Mouse (Mus musculus) ES-E14 (cell line): ENCODE results near the gene Malsu1. TPM values are rescaled to one million over a fixed set of nuclear protein-coding genes. Genes with fewer than 3 reads are reported as not detected.

Experiments used
- DNase-seq: peaks from one replicate; pipeline ENCODE4 v3.0.0-alpha.2; 2013; ENCODE audit warnings: low read depth, low spot score
- H3K27ac ChIP-seq: 2 replicates; pipeline ENCODE4 v1.5.1; 2012; ENCODE audit warnings: low read depth, mild to moderate bottlenecking, low read length, moderate library complexity, mixed read lengths; ENCODE audit not compliant: poor library complexity, insufficient read depth, severe bottlenecking
- H3K36me3 ChIP-seq: 2 replicates; pipeline ENCODE4 v1.6.1; 2012; ENCODE audit warnings: mild to moderate bottlenecking, low read length, moderate library complexity, mixed read lengths; ENCODE audit not compliant: control insufficient read depth, poor library complexity, insufficient read depth, severe bottlenecking
- H3K4me1 ChIP-seq, 2 experiments: fragments of 150-350 bp in 1 of 2; sonication (generic) in 1 of 2; 2 replicates each; pipeline ENCODE4 v1.6.1; 2012; ENCODE audit warnings: low read length in 2 of 2, mild to moderate bottlenecking in 1 of 2, mixed read lengths in 1 of 2; ENCODE audit not compliant: control insufficient read depth in 2 of 2, insufficient read depth in 2 of 2, poor library complexity in 1 of 2
- H3K4me3 ChIP-seq, 2 experiments: fragments of 150-350 bp in 1 of 2; sonication (generic) in 1 of 2; 2 replicates each; pipeline ENCODE4 v1.5.1; 2012; ENCODE audit warnings: low read length in 2 of 2, low read depth in 1 of 2, mild to moderate bottlenecking in 1 of 2, mixed read lengths in 1 of 2; ENCODE audit not compliant: insufficient read depth in 1 of 2, poor library complexity in 1 of 2, severe bottlenecking in 1 of 2
- H3K9ac ChIP-seq: 2 replicates; pipeline ENCODE4 v1.6.1; 2012; ENCODE audit warnings: low read depth, mild to moderate bottlenecking, low read length, mixed read lengths; ENCODE audit not compliant: poor library complexity, insufficient read depth, severe bottlenecking
- H3K9me3 ChIP-seq: fragments of 150-350 bp; sonication (generic); 2 replicates; pipeline ENCODE4 v1.6.1; 2012; ENCODE audit warnings: low read depth, mild to moderate bottlenecking, low read length; ENCODE audit not compliant: control insufficient read depth, insufficient read depth
- CHD2 ChIP-seq: IDR thresholded peaks from 2 replicates; pipeline ENCODE4 v1.6.1; 2014; ENCODE audit warnings: mild to moderate bottlenecking, low read depth, low read length, inconsistent platforms
- HCFC1 ChIP-seq: IDR thresholded peaks from 2 replicates; pipeline ENCODE4 v1.6.1; 2012; ENCODE audit warnings: low read length, inconsistent platforms, borderline replicate concordance; ENCODE audit not compliant: insufficient read depth
- MAFK ChIP-seq: IDR thresholded peaks from 2 replicates; pipeline ENCODE4 v1.6.1; 2014; ENCODE audit warnings: mild to moderate bottlenecking, low read depth, low read length, inconsistent platforms; ENCODE audit not compliant: insufficient read depth
- ZC3H11A ChIP-seq: IDR thresholded peaks from 2 replicates; pipeline ENCODE4 v1.6.1; 2012; ENCODE audit warnings: low read depth, mild to moderate bottlenecking, inconsistent platforms, low read length, borderline replicate concordance
- ZNF384 ChIP-seq: IDR thresholded peaks from 2 replicates; pipeline ENCODE4 v1.6.1; 2012; ENCODE audit warnings: low read depth, low read length, inconsistent platforms
- in situ Hi-C, 2 experiments: fragments of 600-800 bp; cut with MboI; formaldehyde crosslinking; loops; one replicate each; pipeline ENCODE4 v1.15.1; 2025; ENCODE audit warnings: low sequenced_read_pairs in 2 of 2, inconsistent platforms in 1 of 2; ENCODE audit not compliant: unreplicated experiment in 2 of 2
- total RNA-seq: library from RNA; depleted of rRNA; stranded (reverse); fragments of 300-350 nt; gene quantifications from 2 replicates; pipeline ENCODE4 v1.2.3, GENCODE M21; 2012

The Malsu1 gene
- total RNA-seq, 1 experiment, result 28.8 TPM

DNA sequence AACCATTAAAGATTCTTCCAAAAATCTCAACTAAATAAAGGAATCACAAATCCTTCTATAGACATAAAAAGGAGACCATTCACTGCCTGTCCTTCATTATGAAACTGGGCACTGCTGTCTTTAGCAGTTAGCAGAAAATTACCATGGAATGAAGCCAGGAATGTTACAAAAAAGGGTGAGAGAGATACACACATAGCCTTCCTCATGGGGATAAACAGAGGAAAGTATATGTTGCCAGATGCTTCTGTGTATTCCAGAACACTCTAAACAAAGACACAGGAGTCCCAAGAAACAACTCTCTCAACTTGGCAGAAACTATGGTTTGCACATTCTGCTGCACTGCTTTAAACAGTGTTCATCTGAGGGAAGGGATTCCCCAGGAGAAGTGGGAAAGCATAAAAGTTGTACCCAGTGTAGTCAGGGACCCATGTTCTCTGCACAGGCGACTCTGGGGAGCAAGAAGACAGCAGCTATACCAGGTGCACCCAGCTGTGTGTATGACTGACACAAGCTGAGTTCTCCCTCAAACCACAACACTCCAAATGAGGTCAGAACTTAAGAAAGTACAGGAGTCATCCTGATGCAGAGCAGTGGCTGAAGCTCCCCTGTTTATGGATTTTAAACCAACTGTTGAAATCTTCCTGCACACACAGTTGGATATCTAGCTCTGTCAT lies 46.0 kb downstream of the Malsu1 start:
- TF ChIP-seq MAFK (no peak), ZNF384 (no peak), CHD2 (no peak), ZC3H11A (no peak), HCFC1 (no peak)
- no peak overlapping the region for H3K27ac ChIP-seq

GRCm38 (mm10) chr6:49120370-49120769 lies 46.8 kb downstream of the Malsu1 start:
- Histone ChIP-seq H3K27ac (no peak overlapping the region), H3K4me3 (no peak overlapping the region), H3K4me1 (no peaks in the 10 kb centered on the region), H3K9me3 (no peaks in the 10 kb centered on the region), H3K9ac (no peak overlapping the region), H3K36me3 (peaks cover 7% of the 10 kb centered on the region; the same call in 1 of the 2 replicates)
- TF ChIP-seq MAFK (no peak), CHD2 (no peak), ZC3H11A (no peak), HCFC1 (no peak), ZNF384 (no peak)
- in situ Hi-C loops, result no loop called here
- no peak for DNase-seq

More for the DNA sequence above, 46.0 kb downstream of the Malsu1 start:
- Histone ChIP-seq H3K9me3 (no peaks in the 10 kb centered on the region), H3K4me1 (no peaks in the 10 kb centered on the region), H3K36me3 (peaks cover 6% of the 10 kb centered on the region; the same call in 1 of the 2 replicates), H3K9ac (no peak overlapping the region), H3K4me3 (no peak overlapping the region)
- DNase-seq, result no peak
- in situ Hi-C loops, result no loop called here

DNA sequence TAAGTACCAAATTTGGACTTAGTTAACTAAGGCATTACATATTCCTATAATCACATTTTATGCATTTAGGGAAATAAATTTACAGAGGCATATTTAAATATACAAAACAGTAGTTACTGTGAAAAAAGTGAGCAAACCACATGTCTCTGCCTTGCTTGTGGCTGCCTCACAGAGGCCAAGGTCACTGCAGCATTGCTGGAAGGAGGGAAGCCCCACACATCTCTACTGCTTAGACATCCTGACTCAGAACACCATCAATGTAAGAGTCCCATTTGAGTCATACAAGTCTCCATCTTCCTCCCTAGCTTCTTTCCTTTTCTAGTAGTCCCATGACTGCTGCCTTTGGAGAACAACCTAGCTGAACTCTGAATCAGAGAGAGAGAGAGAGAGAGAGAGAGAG lies 56.7 kb downstream of the Malsu1 start:
- Histone ChIP-seq H3K36me3 (0 out of 2 replicates have a peak, but pooled peaks cover 2% of the 10 kb centered on the region), H3K4me3 (no peak overlapping the region), H3K27ac (no peak overlapping the region), H3K9ac (no peak overlapping the region), H3K9me3 (no peaks in the 10 kb centered on the region), H3K4me1 (peaks cover 4 to 7% of the 10 kb centered on the region in 2 experiments; a peak in 2 of 4 replicates)
- in situ Hi-C loops, result no loop called here
- no peak for DNase-seq
- no peak for TF ChIP-seq HCFC1
- no peak for TF ChIP-seq ZC3H11A
- no peak for TF ChIP-seq ZNF384

GRCm38 (mm10) chr6:49131855-49132254 lies 58.3 kb downstream of the Malsu1 start:
- H3K9me3 ChIP-seq, result no peaks in the 10 kb centered on the region
- DNase-seq, result no peak
- in situ Hi-C loops, result no loop called here
- TF ChIP-seq ZNF384 (no peak), HCFC1 (no peak), ZC3H11A (no peak), CHD2 (no peak), MAFK (no peak)
- no peak overlapping the region for H3K4me3 ChIP-seq
- H3K27ac ChIP-seq, result 0 out of 2 replicates have a peak overlapping the region, but pooled peaks have one; percentile 28
- H3K36me3 ChIP-seq, result no peaks in the 10 kb centered on the region
- H3K4me1 ChIP-seq, result peaks cover 4 to 7% of the 10 kb centered on the region in 2 experiments; a peak in 2 of 4 replicates
- no peak overlapping the region for H3K9ac ChIP-seq
